Mouse (Mus musculus): ENCODE data around the gene Wfdc5.

Gene Wfdc5

GRCm38 (mm10) chr2:164173394-164173793 is 9.1 kb downstream of the Wfdc5 start:
- no peak for DNase-seq

GRCm38 (mm10) chr2:164170902-164171301 is 11.6 kb downstream of the Wfdc5 start, which contains the start of gene Kcns1:
Gene Kcns1 (minus strand): TSS chr2:164171113.
- peak; percentile 18 for DNase-seq

- no peak for DNase-seq
Measured at GRCm38 (mm10) chr2:164170326-164170725, 12.2 kb downstream of the Wfdc5 start.

- DNase-seq, result no peak
Measured at GRCm38 (mm10) chr2:164168571-164168946, 14.0 kb downstream of the Wfdc5 start.

GRCm38 (mm10) chr2:164167752-164168570 is 14.6 kb downstream of the Wfdc5 start:
- no peak for DNase-seq

- no peak for DNase-seq
Measured at GRCm38 (mm10) chr2:164164941-164165340, 17.6 kb downstream of the Wfdc5 start.

GRCm38 (mm10) chr2:164161515-164162055 is 21.0 kb downstream of the Wfdc5 start:
- DNase-seq, result no peak

- DNase-seq, result no peak
Measured at GRCm38 (mm10) chr2:164158838-164159237, 23.7 kb downstream of the Wfdc5 start.

GRCm38 (mm10) chr2:164156158-164156557 is 26.4 kb downstream of the Wfdc5 start:
- no peak for DNase-seq

GRCm38 (mm10) chr2:164154007-164154406 is 28.5 kb downstream of the Wfdc5 start:
- DNase-seq, result no peak

- no peak for DNase-seq
Measured at GRCm38 (mm10) chr2:164152341-164152740, 30.2 kb downstream of the Wfdc5 start.

GRCm38 (mm10) chr2:164150086-164150760 is 32.3 kb downstream of the Wfdc5 start:
- DNase-seq, result no peak

GRCm38 (mm10) chr2:164146556-164146955 is 36.0 kb downstream of the Wfdc5 start:
- no peak for DNase-seq

- no peak for DNase-seq
Measured at GRCm38 (mm10) chr2:164144541-164144940, 38.0 kb downstream of the Wfdc5 start.

- DNase-seq, result peak; percentile 46
Measured at GRCm38 (mm10) chr2:164144025-164144424, 38.5 kb downstream of the Wfdc5 start.

GRCm38 (mm10) chr2:164142021-164142420 is 40.5 kb downstream of the Wfdc5 start:
- no peak for DNase-seq

GRCm38 (mm10) chr2:164137754-164138153 is 44.8 kb downstream of the Wfdc5 start:
- DNase-seq, result no peak

- no peak for DNase-seq
Measured at GRCm38 (mm10) chr2:164136393-164136792, 46.1 kb downstream of the Wfdc5 start.

GRCm38 (mm10) chr2:164135367-164135766 is 47.2 kb downstream of the Wfdc5 start:
- DNase-seq, result peak; percentile 45

- peak; percentile 60 for DNase-seq
Measured at GRCm38 (mm10) chr2:164134563-164134962, 48.0 kb downstream of the Wfdc5 start.

GRCm38 (mm10) chr2:164131586-164131985 is 51.0 kb downstream of the Wfdc5 start:
- no peak for DNase-seq

- no peak for DNase-seq
Measured at GRCm38 (mm10) chr2:164128576-164129411, 53.7 kb downstream of the Wfdc5 start.

GRCm38 (mm10) chr2:164127297-164127696 is 55.2 kb downstream of the Wfdc5 start:
- DNase-seq, result no peak
